Mouse (Mus musculus) kidney, adult 8-10 months (tissue): ENCODE data around the gene Gm11937.

Experiments
- DNase-seq, 2 experiments: peaks; one replicate each; pipeline ENCODE4 v3.0.0; 2022

Gene Gm11937

DNA sequence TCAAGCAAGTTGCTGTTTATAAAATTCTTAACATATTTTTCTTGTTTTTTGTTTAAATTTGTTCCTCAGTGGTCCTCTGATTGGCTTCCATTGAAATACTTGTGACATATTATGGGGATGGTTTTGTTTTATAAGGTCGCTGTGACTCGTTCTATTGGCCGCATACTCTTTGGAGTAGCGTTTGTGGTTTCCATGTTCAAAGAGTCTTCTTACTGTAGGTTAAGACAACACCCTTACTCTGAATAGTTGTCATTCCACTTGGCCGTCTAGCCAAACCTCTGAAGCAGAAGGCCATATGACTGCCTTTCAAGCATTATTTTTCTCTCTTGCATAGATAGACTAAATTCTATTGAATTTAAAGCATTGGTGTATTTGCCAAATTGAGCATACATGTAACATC, 28.9 kb downstream of the Gm11937 start:
- no peak for DNase-seq

DNA sequence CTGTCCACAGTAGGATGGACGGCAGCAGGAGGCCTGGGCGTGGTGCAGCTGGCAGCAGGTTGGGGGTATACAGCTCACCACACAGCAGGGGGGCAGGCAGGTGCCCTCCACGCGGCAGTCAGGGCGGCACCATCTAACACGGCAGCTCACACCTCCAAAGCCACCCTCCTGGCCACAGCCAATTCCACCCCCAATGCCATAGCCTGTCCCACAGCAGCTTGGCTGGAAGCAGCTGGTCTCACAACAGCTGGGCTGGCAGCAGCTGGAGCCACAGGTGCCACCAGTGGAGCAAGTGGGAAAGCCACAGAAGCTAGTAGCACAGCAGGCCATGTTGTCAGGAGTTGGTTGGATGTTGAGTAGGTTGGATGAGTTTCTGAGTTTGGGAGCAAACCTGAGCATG, 29.4 kb downstream of the Gm11937 start, which contains the start of gene Krtap1-5:
Gene Krtap1-5 (minus strand): TSS at position 381 of the 400 bp plus-strand sequence.
- DNase-seq, result no peak

GRCm38 (mm10) chr11:99574106-99574505, 35.9 kb downstream of the Gm11937 start:
- DNase-seq, result peak; percentile 28 to 69

GRCm38 (mm10) chr11:99573164-99573563, 36.8 kb downstream of the Gm11937 start:
- no peak for DNase-seq

DNA sequence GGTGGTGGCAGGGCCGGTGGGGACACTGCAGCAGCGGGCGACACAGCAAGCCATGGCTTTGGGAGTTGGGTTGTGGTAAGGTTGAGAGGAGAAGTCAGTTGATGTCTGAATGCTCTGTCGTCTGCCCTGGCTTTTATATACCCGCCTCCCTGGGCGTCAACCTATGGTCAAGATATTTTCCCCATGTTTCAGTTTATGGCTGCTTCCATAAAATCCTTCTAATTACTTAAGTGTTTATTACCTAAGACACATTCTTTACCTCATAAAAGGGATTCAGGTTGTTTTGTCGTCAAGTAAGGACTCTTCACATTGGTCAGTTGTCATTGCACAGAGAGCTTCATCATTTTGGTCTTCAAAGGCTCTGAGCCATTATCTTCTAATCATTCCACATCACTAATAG, 43.5 kb downstream of the Gm11937 start, which contains the start of gene Krtap3-1:
Gene Krtap3-1 (minus strand): TSS at position 101 of the 400 bp plus-strand sequence.
- no peak for DNase-seq

DNA sequence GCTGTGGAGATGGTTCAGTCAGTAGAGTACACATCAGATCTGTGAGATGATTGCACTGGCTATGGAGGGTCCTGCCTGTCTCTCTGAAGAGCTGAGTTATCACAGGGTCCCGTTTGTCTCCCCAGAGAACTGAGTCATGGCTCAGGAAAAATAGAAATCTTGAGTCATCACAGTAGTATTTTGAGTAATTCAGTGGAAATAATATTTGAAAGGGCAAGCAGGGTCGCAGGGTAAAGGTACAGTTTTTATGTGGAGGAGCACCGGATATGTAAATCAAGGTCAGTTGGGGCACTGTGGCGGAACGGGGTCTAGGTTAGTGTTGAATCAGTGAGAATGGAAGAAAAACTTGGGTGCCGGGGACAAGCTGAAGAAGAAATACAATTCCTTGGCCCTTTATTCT, 47.4 kb downstream of the Gm11937 start:
- no peak for DNase-seq
